Mouse (Mus musculus): ENCODE results near the gene Rcan1. TPM values are rescaled to one million over a fixed set of nuclear protein-coding genes. Genes with fewer than 3 reads are reported as not detected.
"Not testable (repeated sequence)": the region's sequence is repeated elsewhere in the genome, so short reads cannot be mapped to it uniquely, and the experiment has no call there.

The Rcan1 gene
- total RNA-seq (2021): 10 to 100 TPM; 48.8 to 97.8 TPM

DNA sequence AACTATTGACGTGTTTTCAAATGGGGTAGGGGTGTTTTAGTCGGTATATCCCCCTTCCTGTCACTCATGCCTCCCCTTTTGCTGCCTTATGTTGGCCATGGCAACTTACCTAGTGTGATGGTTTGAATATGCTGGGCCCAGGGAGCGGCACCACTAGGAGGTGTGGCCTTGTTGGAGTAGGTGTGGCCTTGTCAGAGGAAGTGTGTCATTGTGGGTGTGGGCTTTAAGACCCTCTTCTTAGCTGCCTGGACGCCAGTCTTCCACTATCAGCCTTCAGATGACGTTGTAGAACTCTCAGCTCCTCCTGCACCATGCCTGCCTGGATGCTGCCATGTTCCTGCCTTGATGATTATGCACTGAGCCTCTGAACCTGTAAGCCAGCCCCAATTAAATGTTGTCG, at the start of gene Rcan1:
Gene Rcan1, minus strand, starts transcription at position 162 of the 400 bp plus-strand sequence.
- intact Hi-C loops (cut with DNase I): no loop called here
- DNase-seq (ENCODE audit: low spot score): no peak

GRCm38 (mm10) chr16:92519820-92520492, 49.3 kb upstream of the Rcan1 start:
- no peak for DNase-seq (ENCODE audit: low spot score)
- intact Hi-C loops (cut with DNase I): loop anchor here (2.0 kb wide), 1 partner anchor 1025 kb away; no protein-coding TSS in a partner anchor

DNA sequence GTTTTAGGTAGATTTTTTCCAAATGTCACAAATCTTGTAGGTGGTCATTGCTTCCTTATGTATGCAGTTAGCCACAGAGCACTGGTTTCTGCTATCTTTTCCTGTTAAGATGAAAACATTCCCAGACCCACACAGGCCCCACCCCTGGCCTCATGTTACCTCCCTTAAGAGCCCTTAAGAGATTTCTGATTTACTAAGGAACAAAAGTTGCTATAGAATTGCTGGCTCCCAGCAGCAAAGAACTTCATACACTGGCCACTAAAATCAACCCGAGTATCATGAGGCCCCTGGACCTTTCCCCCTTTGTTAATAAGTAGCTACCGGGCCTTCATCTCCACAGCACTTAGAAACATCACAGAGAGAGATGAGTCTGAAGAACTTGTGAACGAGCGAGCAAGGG, 48.1 kb upstream of the Rcan1 start:
- intact Hi-C loops (cut with DNase I): no loop called here
- no peak for DNase-seq (ENCODE audit: low spot score)

DNA sequence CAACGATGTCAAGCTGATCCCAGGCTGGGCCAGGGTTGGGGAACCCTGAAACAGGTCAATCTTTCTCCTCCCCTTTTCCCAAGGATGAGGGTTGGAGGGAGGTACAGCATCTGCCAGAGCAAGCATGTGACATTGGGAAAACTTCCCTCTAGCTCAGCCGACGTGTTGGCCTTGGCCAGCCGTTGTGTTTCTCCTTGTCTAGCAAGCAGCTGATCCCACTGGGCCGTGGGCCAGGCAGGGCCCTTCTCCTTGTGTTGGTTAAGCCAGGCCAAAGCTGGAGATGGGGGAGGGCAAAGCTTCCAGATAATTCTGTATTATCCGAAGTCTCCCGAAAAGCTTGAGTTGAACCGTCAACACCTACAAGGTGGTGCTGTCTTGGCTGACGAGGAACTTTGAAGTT, 45.5 kb upstream of the Rcan1 start:
- DNase-seq (ENCODE audit: low spot score): no peak
- intact Hi-C loops (cut with DNase I): no loop called here

DNA sequence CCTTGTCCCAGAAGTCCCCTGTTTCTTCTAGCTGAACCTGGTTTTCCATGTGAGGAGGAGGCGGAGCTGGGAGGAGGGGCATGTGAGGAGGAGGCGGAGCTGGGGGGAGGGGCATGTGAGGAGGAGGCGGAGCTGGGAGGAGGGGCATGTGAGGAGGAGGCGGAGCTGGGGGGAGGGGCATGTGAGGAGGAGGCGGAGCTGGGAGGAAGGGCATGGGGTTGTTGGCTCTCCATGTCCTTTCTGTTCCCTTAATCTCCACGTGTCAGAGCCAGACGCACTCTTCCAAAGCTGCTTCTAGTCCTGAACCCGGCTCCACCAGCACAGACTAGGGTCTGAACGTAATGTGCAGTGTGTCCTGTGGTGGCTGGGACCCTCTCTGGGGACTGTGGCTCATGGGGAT, 44.2 kb upstream of the Rcan1 start:
- intact Hi-C loops (cut with DNase I); DNase-seq (ENCODE audit: low spot score): not testable (repeated sequence)

- DNase-seq (ENCODE audit: low spot score): no peak
- intact Hi-C loops (cut with DNase I): no loop called here
Measured at GRCm38 (mm10) chr16:92511773-92512391, 41.2 kb upstream of the Rcan1 start.

GRCm38 (mm10) chr16:92510835-92511772, 40.4 kb upstream of the Rcan1 start:
- intact Hi-C loops (cut with DNase I): no loop called here
- no peak for DNase-seq (ENCODE audit: low spot score)

- no peak for DNase-seq (ENCODE audit: low spot score)
- intact Hi-C loops (cut with DNase I): no loop called here
Measured at GRCm38 (mm10) chr16:92507573-92507972, 36.9 kb upstream of the Rcan1 start.

DNA sequence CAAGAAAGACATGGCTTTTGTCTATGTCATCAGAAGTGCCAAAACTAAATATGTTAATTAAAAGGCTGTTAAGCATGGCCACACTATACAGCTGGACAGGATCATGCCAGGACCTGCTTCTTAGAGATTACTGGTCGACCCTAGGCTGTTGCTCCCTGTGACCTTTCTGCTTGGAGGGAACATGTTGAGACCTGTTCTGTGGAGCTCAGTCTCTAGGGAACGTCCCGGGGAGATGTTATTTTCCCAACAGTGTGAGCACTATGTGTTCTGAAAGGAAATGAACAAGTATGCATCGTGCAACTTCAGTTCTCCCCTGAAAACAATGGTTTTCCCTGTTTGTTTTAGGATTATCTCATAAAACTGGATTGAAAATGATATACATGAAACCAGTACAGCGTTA, 32.4 kb upstream of the Rcan1 start:
- intact Hi-C loops (cut with DNase I): no loop called here
- DNase-seq (ENCODE audit: low spot score): no peak

- intact Hi-C loops (cut with DNase I): no loop called here
Measured at GRCm38 (mm10) chr16:92500534-92500933, 29.9 kb upstream of the Rcan1 start.

DNA sequence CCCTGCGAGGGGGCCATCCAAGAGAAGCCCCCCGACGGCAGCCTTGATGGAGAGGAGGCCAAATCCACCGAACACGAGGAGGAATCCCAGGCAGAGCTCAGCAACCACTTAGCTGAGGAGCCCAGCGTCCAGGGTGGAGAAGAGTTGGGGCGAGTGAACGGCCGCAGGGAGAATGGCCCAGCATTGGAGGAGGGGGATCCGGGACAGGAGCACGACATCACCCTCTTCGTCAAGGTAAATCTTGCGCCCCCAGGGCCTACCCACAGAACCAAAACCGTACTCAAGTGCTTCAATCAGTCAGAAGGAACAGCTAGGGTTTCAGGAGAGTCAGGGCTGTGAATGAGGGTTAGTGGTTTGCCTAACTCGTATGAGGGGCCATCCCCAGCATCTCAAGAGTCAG, 28.7 kb upstream of the Rcan1 start:
- intact Hi-C loops (cut with DNase I): no loop called here
- DNase-seq (ENCODE audit: low spot score): no peak

More at GRCm38 (mm10) chr16:92500534-92500933, 29.9 kb upstream of the Rcan1 start:
- no peak for DNase-seq (ENCODE audit: low spot score)

DNA sequence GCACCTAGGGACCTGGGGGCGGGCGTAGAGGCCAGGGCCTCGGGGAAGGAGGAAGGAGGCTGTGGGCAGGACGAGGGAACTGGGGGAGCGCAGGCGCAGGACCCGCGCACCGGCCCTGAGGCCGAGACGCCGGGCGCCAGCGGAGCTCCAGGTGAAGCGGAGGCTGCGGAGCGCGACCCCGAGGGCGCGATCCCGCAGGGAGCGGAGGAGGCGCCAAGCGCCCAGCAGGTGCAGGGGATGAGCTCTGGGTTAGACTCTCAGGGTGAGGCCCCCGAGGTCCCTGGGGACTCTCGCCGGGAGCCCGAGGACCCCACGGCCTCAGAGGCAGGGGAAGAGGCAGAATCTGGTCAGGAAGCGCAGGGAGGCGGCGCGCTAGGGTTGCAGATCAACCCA, 27.9 kb upstream of the Rcan1 start:
- DNase-seq (ENCODE audit: low spot score): no peak
- intact Hi-C loops (cut with DNase I): no loop called here

DNA sequence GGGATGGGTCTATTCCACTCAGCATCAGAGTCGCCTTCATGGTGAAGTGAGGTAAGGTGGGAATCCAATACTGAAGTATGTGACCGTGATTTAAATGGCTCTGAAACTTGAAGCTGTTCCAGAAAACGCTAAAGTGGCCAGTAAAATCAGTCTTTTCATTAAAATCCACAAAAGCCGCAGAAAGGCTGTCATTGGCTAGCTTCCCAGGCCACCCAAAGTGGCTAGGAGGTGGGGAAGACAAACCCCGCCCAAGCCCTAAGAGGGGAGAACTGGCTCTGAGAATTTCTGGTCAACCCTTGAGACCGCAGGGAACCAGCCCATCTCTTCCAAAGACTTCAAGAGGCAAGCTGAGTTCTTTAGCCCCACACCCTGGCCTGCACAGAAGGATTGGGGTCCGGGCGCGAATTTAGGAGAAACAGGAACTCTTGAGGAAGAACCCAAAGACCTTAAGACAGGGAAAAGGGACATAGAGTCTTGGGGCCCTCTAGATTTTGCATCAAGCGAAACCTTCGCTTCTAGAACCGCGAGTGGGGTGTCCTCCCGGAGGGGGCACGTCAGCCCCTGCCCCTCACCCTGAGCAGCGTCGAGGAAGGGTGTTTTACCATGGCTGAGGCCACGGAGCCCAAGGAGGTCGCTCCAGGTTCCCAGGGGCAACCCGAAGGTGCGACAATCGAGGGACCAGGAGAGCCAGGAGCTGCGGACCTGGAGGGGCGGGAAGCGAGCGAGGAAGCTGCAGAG, 27.4 kb upstream of the Rcan1 start:
- intact Hi-C loops (cut with DNase I): no loop called here
- DNase-seq (ENCODE audit: low spot score): no peak

DNA sequence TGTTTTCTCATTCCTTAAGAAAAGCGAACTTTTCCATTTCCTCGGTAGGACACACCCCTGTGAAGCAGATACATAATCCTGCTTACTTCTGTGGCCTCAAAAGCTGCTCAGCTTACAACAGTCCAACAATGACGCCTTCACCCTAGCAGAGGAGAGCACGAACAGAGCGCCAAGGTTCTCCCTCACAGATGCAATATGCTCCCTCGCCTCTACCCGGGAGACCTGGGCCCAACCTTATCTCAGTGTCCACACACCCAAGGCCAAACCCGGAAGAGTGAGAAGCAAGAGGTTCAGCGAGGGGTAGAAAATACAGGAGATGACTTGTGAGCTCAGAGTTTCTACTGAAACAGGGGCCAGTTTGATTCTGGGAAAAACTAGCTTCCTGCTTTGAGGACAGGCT, 18.7 kb upstream of the Rcan1 start:
- DNase-seq (ENCODE audit: low spot score): no peak
- intact Hi-C loops (cut with DNase I): no loop called here

DNA sequence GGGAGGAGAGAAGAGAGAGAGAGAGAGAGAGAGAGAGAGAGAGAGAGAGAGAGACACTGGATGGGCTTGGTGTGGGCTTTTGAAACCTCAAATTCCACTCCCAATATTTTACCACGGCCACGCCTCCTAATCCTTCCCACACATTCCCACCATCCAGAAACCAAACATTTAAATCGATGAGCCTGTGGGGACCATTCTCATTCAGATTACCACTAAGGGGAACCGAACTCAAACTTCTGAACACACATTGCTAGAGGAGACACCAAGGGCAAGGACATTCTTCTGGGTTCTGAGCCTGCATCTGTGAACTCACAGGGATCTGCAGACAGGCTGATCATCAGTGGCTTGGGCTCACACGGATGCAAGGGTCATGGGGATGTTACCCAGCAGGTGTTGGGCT, 17.8 kb upstream of the Rcan1 start:
- intact Hi-C loops (cut with DNase I): no loop called here
- DNase-seq (ENCODE audit: low spot score): no peak

GRCm38 (mm10) chr16:92487489-92487888, 16.8 kb upstream of the Rcan1 start:
- intact Hi-C loops (cut with DNase I): loop anchor here (1.0 kb wide), 1 partner anchor 146 kb away; no protein-coding TSS in a partner anchor
- no peak for DNase-seq (ENCODE audit: low spot score)

- no peak for DNase-seq (ENCODE audit: low spot score)
- intact Hi-C loops (cut with DNase I): loop anchor here (1.0 kb wide), 1 partner anchor 146 kb away; no protein-coding TSS in a partner anchor
Measured at GRCm38 (mm10) chr16:92487086-92487485, 16.4 kb upstream of the Rcan1 start.

- DNase-seq (ENCODE audit: low spot score): no peak
- intact Hi-C loops (cut with DNase I): no loop called here
Measured at GRCm38 (mm10) chr16:92485436-92485835, 14.8 kb upstream of the Rcan1 start, which contains the start of gene Clic6. TSS of gene Clic6 (plus strand) at chr16:92485736.

DNA sequence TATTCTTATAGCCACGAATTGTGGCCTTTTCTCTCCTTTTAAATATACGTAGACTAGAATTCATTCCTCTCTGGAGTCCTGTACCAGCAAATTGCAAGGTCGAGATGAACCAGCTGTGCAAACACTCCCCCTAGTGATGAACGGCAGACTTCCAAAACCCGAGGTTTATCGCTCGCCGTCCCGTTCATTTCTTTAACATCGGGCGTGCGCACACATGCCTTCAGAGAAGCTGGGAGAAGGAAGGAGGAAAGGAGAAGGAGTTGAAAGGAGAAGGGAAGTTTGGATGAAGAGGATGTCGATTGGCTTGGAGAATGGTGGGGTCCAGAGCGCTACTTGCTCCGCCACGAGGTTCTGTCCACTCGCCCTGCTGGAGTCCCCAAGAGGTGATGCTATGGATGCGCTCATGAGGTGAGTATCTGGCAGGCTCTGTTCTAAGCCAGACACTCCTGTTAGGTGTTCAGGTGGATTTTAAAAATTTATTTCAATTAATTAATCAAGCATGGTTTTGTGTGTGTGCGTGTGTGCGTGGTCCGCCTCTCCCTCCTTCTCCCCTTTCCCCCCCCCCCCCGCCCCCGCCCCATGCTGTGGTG, 8.0 kb upstream of the Rcan1 start:
- intact Hi-C loops (cut with DNase I): loop anchor here (2.0 kb wide), 2 partner anchors 94 to 138 kb away; no protein-coding TSS in a partner anchor
- no peak for DNase-seq (ENCODE audit: low spot score)
